Mouse (Mus musculus) kidney, postnatal 36 days (tissue): ENCODE results near the gene Lig1.
"Not testable (repeated sequence)": the region's sequence is repeated elsewhere in the genome, so short reads cannot be mapped to it uniquely, and the experiment has no call there.

Source experiments
- DNase-seq, 2 experiments: peaks; one replicate each; pipeline ENCODE4 v3.0.0; 2021 to 2022; ENCODE audit warnings: mixed read lengths in 2 of 2

Gene Lig1

GRCm38 (mm10) chr7:13277081-13277480, at the start of gene Lig1:
Lig1 (plus strand) TSS chr7:13277283.
- no peak for DNase-seq

- no peak for DNase-seq
These were observed 16.1 kb upstream of the Lig1 start for GRCm38 (mm10) chr7:13260746-13261700.

DNA sequence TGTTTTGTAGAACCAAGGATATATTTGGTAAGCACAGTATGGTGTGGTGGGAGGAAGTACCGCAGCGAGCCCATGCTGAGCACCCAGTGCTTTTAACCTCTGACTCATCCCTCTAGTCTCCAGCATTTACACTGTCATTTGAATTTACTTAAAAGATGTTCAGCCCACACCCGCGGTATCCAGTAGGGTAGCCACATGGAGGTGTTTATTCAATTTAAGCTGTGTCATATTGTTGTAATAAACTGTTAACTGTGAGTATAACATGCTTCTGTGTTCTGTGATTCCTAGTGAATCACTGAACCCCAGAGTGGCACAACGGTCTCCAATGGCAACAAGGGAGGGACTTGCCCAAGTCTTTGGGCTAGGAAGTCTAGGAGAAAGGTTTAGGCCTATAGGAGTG, 13.2 kb upstream of the Lig1 start:
- DNase-seq = no peak

DNA sequence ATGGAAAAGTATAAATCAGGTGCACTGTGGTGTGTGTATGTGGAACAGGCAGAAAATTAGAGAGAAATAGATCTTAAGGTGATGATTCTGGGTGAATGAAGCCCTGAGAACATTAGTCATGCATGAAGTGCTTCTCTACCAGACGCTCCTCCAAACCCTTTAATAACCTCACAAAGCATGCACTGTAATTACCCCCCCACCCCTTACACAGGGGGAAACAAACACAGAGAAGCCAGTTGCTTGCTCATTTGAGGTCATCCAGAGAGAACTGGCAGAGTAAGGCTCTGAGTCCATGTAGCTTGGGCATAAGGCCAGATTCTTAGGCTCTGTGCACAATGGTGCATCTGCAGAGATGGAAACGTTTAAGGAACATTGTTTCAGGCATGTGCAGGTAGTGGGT, 12.7 kb upstream of the Lig1 start:
- no peak for DNase-seq

DNA sequence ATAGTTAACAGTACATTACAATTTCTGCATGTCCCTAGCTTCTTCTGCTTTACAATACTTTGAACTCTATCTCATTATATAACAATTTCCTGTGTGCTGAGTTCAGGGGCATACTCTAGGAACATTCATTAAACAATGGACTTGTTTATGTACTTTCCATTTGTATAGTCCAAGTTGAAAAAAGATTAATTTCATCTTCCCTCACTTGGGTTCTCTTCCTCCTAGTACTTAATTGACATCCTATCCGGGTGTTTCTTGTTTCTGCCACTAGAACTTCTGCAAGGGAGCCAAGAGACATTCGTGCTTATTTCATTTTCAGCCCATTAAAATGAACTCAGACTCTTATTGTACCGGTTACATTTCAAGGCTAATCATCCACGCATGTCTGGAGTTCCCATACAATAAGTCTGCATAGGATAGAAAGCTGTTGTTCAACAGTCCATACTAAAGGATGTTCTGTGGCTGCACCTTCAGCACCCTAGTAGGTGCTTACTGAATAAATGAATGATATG, 8.3 kb upstream of the Lig1 start:
- no peak for DNase-seq

DNA sequence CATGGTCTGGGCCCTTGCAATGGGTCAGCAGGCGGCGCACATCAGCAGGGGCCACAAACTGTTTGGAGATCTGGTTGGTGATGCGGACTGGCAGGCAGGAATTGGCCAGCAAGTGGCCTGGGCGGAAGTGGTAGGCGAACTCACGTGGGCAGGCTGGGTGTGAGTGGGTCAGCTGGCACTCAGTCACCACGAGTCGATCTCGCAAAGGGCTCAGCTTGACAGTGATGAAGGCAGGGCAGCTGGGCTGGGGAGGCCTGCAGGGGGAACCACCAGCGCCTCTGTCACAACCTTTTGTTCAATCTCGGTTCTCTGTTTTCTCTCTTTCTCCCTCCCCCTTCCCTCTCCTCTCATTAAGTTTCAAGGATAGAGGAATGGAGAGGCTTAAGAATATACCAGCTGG, 7.7 kb upstream of the Lig1 start:
- no peak for DNase-seq

DNA sequence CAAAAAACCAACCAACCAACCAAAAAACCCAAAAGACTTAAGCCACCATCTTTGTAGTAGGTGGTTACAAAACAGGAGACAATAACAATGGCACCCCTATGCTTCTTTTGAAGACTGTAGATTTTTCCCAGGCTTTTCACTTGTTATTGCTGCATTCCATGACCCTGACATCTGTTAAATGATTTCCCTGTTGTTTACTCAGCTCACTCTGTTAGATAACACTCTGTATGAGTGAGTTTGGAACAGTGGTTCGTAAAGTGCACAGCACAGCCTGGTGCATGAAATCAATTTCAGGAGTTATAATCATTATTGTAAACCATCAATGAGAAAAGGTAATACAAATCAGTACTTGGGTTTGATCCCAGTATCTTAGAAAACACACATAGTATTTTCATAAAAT, 5.4 kb upstream of the Lig1 start:
- DNase-seq = no peak

- no peak for DNase-seq
These were observed 750 bp downstream of the Lig1 start for GRCm38 (mm10) chr7:13277833-13278232.

- peak; percentile 94 to 97 for DNase-seq
These were observed 1.3 kb downstream of the Lig1 start, which contains the start of gene Zswim9 for GRCm38 (mm10) chr7:13278308-13278891. Zswim9 (minus strand) TSS chr7:13278721.

GRCm38 (mm10) chr7:13278957-13279356, 1.9 kb downstream of the Lig1 start:
- not testable (repeated sequence) for DNase-seq

- peak; percentile 12 to 34 for DNase-seq
These were observed 11.5 kb downstream of the Lig1 start for GRCm38 (mm10) chr7:13288621-13289020.

GRCm38 (mm10) chr7:13290041-13290675, 13.1 kb downstream of the Lig1 start:
- no peak for DNase-seq

DNA sequence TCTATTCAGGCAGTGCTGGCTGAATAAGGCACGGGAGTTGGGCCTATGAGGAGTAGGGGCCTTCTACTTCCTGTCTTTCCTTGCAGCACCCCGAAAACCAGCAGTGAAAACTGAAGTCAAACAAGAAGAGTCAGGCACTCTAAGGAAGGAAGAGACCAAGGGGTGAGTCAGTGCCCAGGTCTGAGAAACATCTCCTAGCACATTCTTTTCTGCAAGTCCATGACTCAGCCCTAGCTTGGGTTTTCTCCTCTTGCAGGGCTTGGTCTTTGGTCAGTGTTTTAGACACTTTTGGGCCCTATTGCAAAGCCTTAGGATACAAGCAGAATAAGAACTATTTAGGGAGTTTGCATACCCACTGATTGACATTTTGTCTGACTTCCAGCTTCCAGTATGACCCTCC, 14.3 kb downstream of the Lig1 start:
- DNase-seq = no peak

GRCm38 (mm10) chr7:13293878-13294855, 17.1 kb downstream of the Lig1 start:
- DNase-seq = no peak

- DNase-seq = no peak
These were observed 18.2 kb downstream of the Lig1 start for GRCm38 (mm10) chr7:13295256-13295655.

DNA sequence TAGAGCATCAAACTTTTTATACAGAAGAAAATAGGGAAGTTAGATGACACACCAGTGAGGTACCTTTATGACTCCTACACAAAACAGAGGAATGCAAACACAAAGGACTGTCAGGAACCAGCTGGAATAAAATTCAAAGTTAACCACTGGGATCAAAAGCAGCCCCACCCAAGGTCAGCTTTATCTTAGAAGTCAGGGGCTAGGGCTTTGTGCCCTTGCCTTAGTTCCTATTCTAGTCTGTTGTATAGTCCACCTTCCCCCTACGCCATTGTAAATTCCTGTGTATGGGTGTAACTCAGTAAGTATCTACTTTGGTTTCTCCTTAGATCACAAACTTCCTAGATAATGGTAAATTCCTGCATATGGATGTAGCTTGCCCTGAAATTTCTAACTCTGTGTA, 20.6 kb downstream of the Lig1 start:
- DNase-seq = no peak

GRCm38 (mm10) chr7:13298821-13299220, 21.7 kb downstream of the Lig1 start:
- no peak for DNase-seq

DNA sequence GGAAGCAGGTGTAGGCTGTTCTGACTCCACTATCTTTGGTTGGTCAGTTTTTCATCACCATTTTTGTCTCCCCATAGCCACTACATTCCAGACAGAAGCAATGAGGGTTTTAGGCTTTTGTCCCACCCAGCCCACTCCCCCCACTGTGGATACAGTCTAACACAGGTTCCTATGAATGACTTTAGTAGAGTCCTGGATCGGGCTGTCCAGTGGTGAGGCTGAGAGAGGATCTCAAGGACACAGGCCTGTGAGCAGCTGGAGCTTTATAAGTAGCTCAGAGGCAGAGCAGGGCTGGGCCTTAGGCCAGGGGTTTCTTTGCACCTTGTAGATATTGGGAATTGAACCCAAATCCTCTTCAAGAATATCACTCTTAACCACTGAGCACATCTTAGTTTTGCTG, 24.6 kb downstream of the Lig1 start:
- no peak for DNase-seq

GRCm38 (mm10) chr7:13302780-13303179, 25.7 kb downstream of the Lig1 start:
- no peak for DNase-seq

GRCm38 (mm10) chr7:13303372-13303771, 26.3 kb downstream of the Lig1 start:
- DNase-seq = no peak

DNA sequence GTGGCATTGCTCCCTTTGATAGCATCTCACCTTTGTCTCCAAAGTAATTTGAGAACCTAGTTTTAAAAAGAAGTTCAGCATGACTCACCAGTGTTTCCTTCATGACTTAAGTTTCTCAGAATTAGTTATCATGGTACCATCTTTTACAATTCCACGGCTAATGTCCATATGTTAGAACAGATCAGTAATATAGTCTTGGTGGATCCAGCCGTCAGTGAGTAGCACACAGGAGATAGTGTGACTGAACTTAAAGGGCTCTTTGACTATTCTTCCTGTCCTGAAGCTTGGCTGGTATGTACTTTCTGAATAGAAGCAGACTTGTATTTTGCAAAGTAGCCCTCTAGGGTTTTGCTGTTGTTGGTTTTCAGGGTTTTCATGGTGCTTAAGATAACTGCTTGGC, 32.3 kb downstream of the Lig1 start:
- no peak for DNase-seq

GRCm38 (mm10) chr7:13310493-13311199, 33.6 kb downstream of the Lig1 start:
- no peak for DNase-seq
